9 mouse cellular contexts compared by ENCODE assay signal in the genomic region with DNA sequence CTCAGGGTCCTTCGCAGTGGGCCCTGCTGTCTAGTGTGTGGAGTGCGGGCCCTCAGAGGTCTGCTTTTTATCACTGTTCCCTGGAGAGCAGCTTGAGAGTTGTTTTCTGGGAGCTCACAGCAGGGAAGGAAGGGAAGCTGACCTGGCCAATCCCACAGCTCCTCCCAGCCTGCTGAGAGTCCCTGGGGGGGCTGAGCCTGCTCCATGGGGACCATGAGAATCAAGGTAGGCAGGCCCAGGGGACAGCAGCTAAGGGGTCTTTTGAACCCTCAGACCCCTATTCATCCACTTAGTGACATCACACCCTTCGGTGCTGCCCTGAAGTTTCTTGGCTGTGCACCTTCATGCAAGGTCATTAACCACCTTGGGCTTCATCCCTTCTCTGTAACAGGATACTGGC. TPM values are rescaled to one million over a fixed set of nuclear protein-coding genes. Genes with fewer than 3 reads are reported as not detected.
DNase-seq lines count a peak whose midpoint lies in the region; ATAC-seq lines count a peak whose summit lies in the region.
"Had no signal": no experiment of that assay in that cellular context is flagged by ENCODE, and none has a peak within 500 bp of the region (broad histone marks: within the 10 kb centered on the region; RNA-seq: fewer than 3 reads in every experiment).

A gene (minus strand): TSS at position 101 of the 400 bp plus-strand sequence.

- WGBS in liver, embryonic 11.5 days: 56% methylated on average over 3 of the region's 3 CpGs
- WGBS in limb, embryonic 10.5 days: 17% methylated on average over 3 of the region's 3 CpGs
- 42% methylated on average over 3 of the region's 3 CpGs for WGBS in stomach, embryonic 14.5 days

- H3K27me3 ChIP-seq in liver, embryonic 11.5 days (replicated peaks; ENCODE audit: control insufficient read depth, insufficient read depth, low read length): no peaks in the 10 kb centered on the region
- H3K27me3 ChIP-seq in limb, embryonic 10.5 days (ENCODE audit: low read depth, poor library complexity, severe bottlenecking): peaks cover 13% of the 10 kb centered on the region
- no peaks in the 10 kb centered on the region for H3K27me3 ChIP-seq in stomach, embryonic 14.5 days (ENCODE audit: control insufficient read depth, insufficient read depth, low read length)

- peak within 1 kb of the TSS; percentile 12; the same call in 1 of the 2 replicates for H3K4me3 ChIP-seq in liver, embryonic 11.5 days (ENCODE audit: low read depth, low read length)
- H3K4me3 ChIP-seq in limb, embryonic 10.5 days: peak within 1 kb of the TSS; percentile 36
- no peak within 1 kb of the TSS for H3K4me3 ChIP-seq in stomach, embryonic 14.5 days (ENCODE audit: low read depth, low read length)

- ATAC-seq in liver, embryonic 11.5 days (replicated peaks; ENCODE audit: low FRiP score): no peak
- ATAC-seq in stomach, embryonic 14.5 days (ENCODE audit: insufficient number of reproducible peaks, insufficient read depth, low FRiP score, low read depth): no peak

- no peaks in the 10 kb centered on the region for H3K9me3 ChIP-seq in liver, embryonic 11.5 days (ENCODE audit: control insufficient read depth, low read length)
- H3K9me3 ChIP-seq in limb, embryonic 10.5 days (replicated peaks): no peaks in the 10 kb centered on the region
- no peaks in the 10 kb centered on the region for H3K9me3 ChIP-seq in stomach, embryonic 14.5 days (ENCODE audit: control insufficient read depth, low read depth, low read length)

- no peak for DNase-seq in adrenal gland, adult 2 months
- DNase-seq in adrenal gland, postnatal 14 days: no peak
- DNase-seq in liver, embryonic 11.5 days (ENCODE audit: low spot score): no peak
- DNase-seq in liver: no peak
- DNase-seq in limb, embryonic 10.5 days (ENCODE audit: low spot score): no peak
- DNase-seq in thymus, postnatal 14 days: no peak
- no peak for DNase-seq in spleen, postnatal 14 days (ENCODE audit: low spot score in 2 of 2)
- DNase-seq: lung, adult 18-20 months had no signal

- no peak within 1 kb of the TSS for H3K27ac ChIP-seq in liver, embryonic 11.5 days (ENCODE audit: low read depth, low read length)
- peak within 1 kb of the TSS; percentile 3; the same call in 1 of the 2 replicates for H3K27ac ChIP-seq in limb, embryonic 10.5 days
- no peak within 1 kb of the TSS for H3K27ac ChIP-seq in stomach, embryonic 14.5 days (ENCODE audit: low read length)

- H3K36me3 ChIP-seq in liver, embryonic 11.5 days (ENCODE audit: control insufficient read depth, insufficient read depth, low read length): no peaks in the 10 kb centered on the region
- no peaks in the 10 kb centered on the region for H3K36me3 ChIP-seq in limb, embryonic 10.5 days
- no peaks in the 10 kb centered on the region for H3K36me3 ChIP-seq in stomach, embryonic 14.5 days (ENCODE audit: control insufficient read depth, insufficient read depth, low read length)

- peaks cover 16% of the 10 kb centered on the region for H3K4me1 ChIP-seq in liver, embryonic 11.5 days (replicated peaks; ENCODE audit: control insufficient read depth, insufficient read depth, low read length)
- H3K4me1 ChIP-seq in limb, embryonic 10.5 days: peaks cover 23% of the 10 kb centered on the region
- H3K4me1 ChIP-seq in stomach, embryonic 14.5 days (ENCODE audit: control insufficient read depth, insufficient read depth, low read length): no peaks in the 10 kb centered on the region

- H3K9ac ChIP-seq in liver, embryonic 11.5 days (ENCODE audit: low read depth, low read length): 0 out of 2 replicates have a peak within 1 kb of the TSS, but pooled peaks have one; percentile 9
- no peak within 1 kb of the TSS for H3K9ac ChIP-seq in stomach, embryonic 14.5 days (replicated peaks; ENCODE audit: low read depth, low read length)

- H3K4me2 ChIP-seq in liver, embryonic 11.5 days: peak within 1 kb of the TSS; percentile 54
- peak within 1 kb of the TSS; percentile 40 for H3K4me2 ChIP-seq in stomach, embryonic 14.5 days (replicated peaks; ENCODE audit: low read depth, low read length)

RNA-seq across cellular contexts. Expression of the gene that starts here (rescaled TPM):
- total RNA-seq in adrenal gland, adult 2 months (2021): 10 to 100 TPM; 11.5 to 12.2 TPM
- 5.1 and 7.0 TPM in 2 replicates for polyA plus RNA-seq in adrenal gland, adult 2 months (2012; rRNA removed)
- total RNA-seq in adrenal gland, postnatal 14 days (2021): 7.1 and 7.4 TPM in 2 replicates
- 4.5 and 4.9 TPM in 2 replicates for polyA plus RNA-seq in liver, embryonic 11.5 days (2014; fragmentation: Nextera tagmentation; extraction: Ambion mirVana)
- 1.9 and 2.7 TPM in 2 replicates for polyA plus RNA-seq in limb, embryonic 10.5 days (2016; fragmentation: Nextera tagmentation; extraction: Ambion mirVana)
- 7.1 and 7.6 TPM in 2 replicates for polyA plus RNA-seq in stomach, embryonic 14.5 days (2014; fragmentation: Nextera tagmentation; extraction: Ambion mirVana)
